Mouse (Mus musculus) right cerebral cortex, postnatal 36 days (tissue): ENCODE data around the gene Tssk1.

ENCODE experiments used
- DNase-seq, 2 experiments: peaks; one replicate each; pipeline ENCODE4 v3.0.0; 2022; ENCODE audit warnings: low spot score in 2 of 2, mixed read lengths in 1 of 2

Gene Tssk1

GRCm38 (mm10) chr16:17893923-17894322 lies at the start of gene Tssk1:
Gene Tssk1, plus strand, starts transcription at chr16:17894223.
- DNase-seq, result no peak

- DNase-seq, result no peak
Measured at GRCm38 (mm10) chr16:17848431-17848830, 45.6 kb upstream of the Tssk1 start.

- no peak for DNase-seq
Measured at GRCm38 (mm10) chr16:17848928-17849327, 45.1 kb upstream of the Tssk1 start.

GRCm38 (mm10) chr16:17849486-17849885 lies 44.5 kb upstream of the Tssk1 start:
- DNase-seq, result no peak

GRCm38 (mm10) chr16:17851331-17851730 lies 42.7 kb upstream of the Tssk1 start:
- no peak for DNase-seq

- DNase-seq, result no peak
Measured at GRCm38 (mm10) chr16:17851860-17852259, 42.2 kb upstream of the Tssk1 start.

GRCm38 (mm10) chr16:17853263-17853662 lies 40.8 kb upstream of the Tssk1 start:
- no peak for DNase-seq

GRCm38 (mm10) chr16:17857157-17857556 lies 36.9 kb upstream of the Tssk1 start:
- no peak for DNase-seq

GRCm38 (mm10) chr16:17858592-17858991 lies 35.4 kb upstream of the Tssk1 start:
- DNase-seq, result no peak

- DNase-seq, result no peak
Measured at GRCm38 (mm10) chr16:17865293-17865692, 28.7 kb upstream of the Tssk1 start.

GRCm38 (mm10) chr16:17865770-17866169 lies 28.3 kb upstream of the Tssk1 start:
- DNase-seq, result no peak

- no peak for DNase-seq
Measured at GRCm38 (mm10) chr16:17871248-17871647, 22.8 kb upstream of the Tssk1 start.

- no peak for DNase-seq
Measured at GRCm38 (mm10) chr16:17872995-17873394, 21.0 kb upstream of the Tssk1 start.

- DNase-seq, result no peak
Measured at GRCm38 (mm10) chr16:17875174-17875573, 18.8 kb upstream of the Tssk1 start.

- no peak for DNase-seq
Measured at GRCm38 (mm10) chr16:17876096-17876495, 17.9 kb upstream of the Tssk1 start.

GRCm38 (mm10) chr16:17879571-17879970 lies 14.5 kb upstream of the Tssk1 start:
- DNase-seq, result peak; percentile 29 to 45

GRCm38 (mm10) chr16:17882196-17882595 lies 11.8 kb upstream of the Tssk1 start:
- no peak for DNase-seq

- DNase-seq, result no peak
Measured at GRCm38 (mm10) chr16:17884116-17884515, 9.9 kb upstream of the Tssk1 start.

- no peak for DNase-seq
Measured at GRCm38 (mm10) chr16:17889689-17890341, 4.2 kb upstream of the Tssk1 start.

- DNase-seq, result no peak
Measured at GRCm38 (mm10) chr16:17890342-17890727, 3.7 kb upstream of the Tssk1 start.

GRCm38 (mm10) chr16:17890917-17891566 lies 3.0 kb upstream of the Tssk1 start:
- DNase-seq, result peak; percentile 38 to 44

- DNase-seq, result peak; percentile 98 to 99
Measured at GRCm38 (mm10) chr16:17891567-17891959, 2.5 kb upstream of the Tssk1 start, which contains the start of gene Gm20518. Gene Gm20518, minus strand, starts transcription at chr16:17891671.

- no peak for DNase-seq
Measured at GRCm38 (mm10) chr16:17892606-17893005, 1.4 kb upstream of the Tssk1 start.
